Mouse (Mus musculus) E14TG2a.4 (cell line): ENCODE measurements at regions not wholly inside any gene's neighbourhood (a gene's known extent, or its start where the extent isn't known, plus 50 kb on each side); places are given as distances from the start of the nearest gene placed in this dataset.

Experiments
- CTCF ChIP-seq: conservative IDR thresholded peaks from 2 replicates; pipeline ENCODE4 v1.5.1; 2014; ENCODE audit warnings: low read length
- NANOG ChIP-seq: IDR thresholded peaks from 2 replicates; pipeline ENCODE4 v1.6.1; 2014; ENCODE audit warnings: borderline replicate concordance, low read length, mixed read lengths
- POU5F1 ChIP-seq: IDR thresholded peaks from 2 replicates; pipeline ENCODE4 v1.6.1; 2014; ENCODE audit warnings: low read length, borderline replicate concordance

- no peak for TF ChIP-seq CTCF
- TF ChIP-seq NANOG = no peak
- TF ChIP-seq POU5F1 = no peak
These were observed 167.1 kb downstream of the Tpra1 start for GRCm38 (mm10) chr6:89069108-89069507.
